Mouse (Mus musculus): ENCODE results near the gene Smim7. TPM values are rescaled to one million over a fixed set of nuclear protein-coding genes. Genes with fewer than 3 reads are reported as not detected.

Gene Smim7
- total and polyA plus RNA-seq, 3 experiments, result 39.3 to 43.6 TPM; not detected in 1

GRCm38 (mm10) chr8:72590198-72590597 is 19.3 kb upstream of the Smim7 start (continued):
- TF ChIP-seq ZKSCAN1 (IDR thresholded peaks at IDR 0.05; ENCODE audit: low read depth, low read length) (no peak), ZNF384 (IDR thresholded peaks at IDR 0.05; ENCODE audit: low read depth, low read length) (no peak), GABPA (IDR thresholded peaks at IDR 0.05; ENCODE audit: low read depth, low read length) (no peak)

- no peaks in the 10 kb centered on the region for H3K9me3 ChIP-seq (replicated peaks; ENCODE audit: insufficient read depth, low read length)
- TF ChIP-seq ZC3H11A (IDR thresholded peaks at IDR 0.05; ENCODE audit: low read depth, low read length) (no peak), POLR2A (IDR thresholded peaks at IDR 0.05; ENCODE audit: control insufficient read depth in 1 of 2, insufficient read depth in 1 of 2, low read depth in 1 of 2, low read length in 2 of 2, poor library complexity in 1 of 2) (no peak), NRF1 (IDR thresholded peaks at IDR 0.05; ENCODE audit: insufficient read depth, low read depth, low read length, poor library complexity, severe bottlenecking) (no peak), ETS1 (IDR thresholded peaks at IDR 0.05; ENCODE audit: low read depth, low read length) (no peak), HCFC1 (IDR thresholded peaks at IDR 0.05; ENCODE audit: low read depth, low read length) (no peak), POLR2AphosphoS2 (IDR thresholded peaks at IDR 0.05; ENCODE audit: low read length) (no peak), MYC (IDR thresholded peaks at IDR 0.05; ENCODE audit: low read depth, low read length) (no peak), UBTF (IDR thresholded peaks at IDR 0.05; ENCODE audit: borderline replicate concordance, insufficient read depth, low read depth, low read length) (no peak), JUND (IDR thresholded peaks at IDR 0.05; ENCODE audit: low read depth, low read length) (no peak), RAD21 (IDR thresholded peaks at IDR 0.05; ENCODE audit: low read depth, low read length) (no peak), MAFK (IDR thresholded peaks at IDR 0.05; ENCODE audit: borderline replicate concordance, low read depth, low read length) (no peak), ELF1 (IDR thresholded peaks at IDR 0.05; ENCODE audit: low read depth, low read length) (no peak), USF1 (IDR thresholded peaks at IDR 0.05; ENCODE audit: low read depth, low read length) (no peak), KAT2A (conservative IDR thresholded peaks at IDR 0.05; ENCODE audit: low read depth, low read length) (no peak), TBP (IDR thresholded peaks at IDR 0.05; ENCODE audit: low read depth, low read length) (no peak), TCF12 (IDR thresholded peaks at IDR 0.05; ENCODE audit: low read depth, low read length) (no peak)
- no peak overlapping the region for H3K9ac ChIP-seq (ENCODE audit: control insufficient read depth, low read depth, low read length, poor library complexity, severe bottlenecking)
- no peaks in the 10 kb centered on the region for H3K36me3 ChIP-seq (ENCODE audit: control insufficient read depth in 1 of 2, insufficient read depth in 2 of 2, low read length in 2 of 2)
- H3K4me1 ChIP-seq (ENCODE audit: control insufficient read depth in 1 of 2, insufficient read depth in 2 of 2, low read length in 2 of 2), result no peaks in the 10 kb centered on the region
- no peaks in the 10 kb centered on the region for H3K27me3 ChIP-seq (ENCODE audit: control insufficient read depth in 1 of 2, insufficient read depth in 2 of 2, low read length in 2 of 2)
- H3K4me3 ChIP-seq (ENCODE audit: control insufficient read depth in 1 of 2, insufficient read depth in 1 of 2, low read depth in 2 of 2, low read length in 2 of 2), result no peak overlapping the region
- DNase-seq (ENCODE audit: low read depth, low spot score), result no peak
- no peaks in the 10 kb centered on the region for H3K79me2 ChIP-seq (ENCODE audit: control insufficient read depth, insufficient read depth, low read length, poor library complexity)
- no peak overlapping the region for H3K27ac ChIP-seq (ENCODE audit: control insufficient read depth, low read depth, low read length)
These were observed 18.4 kb upstream of the Smim7 start for GRCm38 (mm10) chr8:72589286-72589685.

- no peak overlapping the region for H3K4me3 ChIP-seq (ENCODE audit: control insufficient read depth in 1 of 2, insufficient read depth in 1 of 2, low read depth in 2 of 2, low read length in 2 of 2)
- H3K36me3 ChIP-seq (ENCODE audit: control insufficient read depth in 1 of 2, insufficient read depth in 2 of 2, low read length in 2 of 2), result no peaks in the 10 kb centered on the region
- H3K4me1 ChIP-seq (ENCODE audit: control insufficient read depth in 1 of 2, insufficient read depth in 2 of 2, low read length in 2 of 2), result no peaks in the 10 kb centered on the region
- H3K79me2 ChIP-seq (ENCODE audit: control insufficient read depth, insufficient read depth, low read length, poor library complexity), result no peaks in the 10 kb centered on the region
- DNase-seq (ENCODE audit: low read depth, low spot score), result no peak
- TF ChIP-seq USF1 (IDR thresholded peaks at IDR 0.05; ENCODE audit: low read depth, low read length) (no peak), MAX (IDR thresholded peaks at IDR 0.05; ENCODE audit: low read length) (no peak), KAT2A (conservative IDR thresholded peaks at IDR 0.05; ENCODE audit: low read depth, low read length) (no peak), ELF1 (IDR thresholded peaks at IDR 0.05; ENCODE audit: low read depth, low read length) (no peak), TAL1 (IDR thresholded peaks at IDR 0.05; ENCODE audit: low read length) (no peak), ZNF384 (IDR thresholded peaks at IDR 0.05; ENCODE audit: low read depth, low read length) (no peak), CHD1 (IDR thresholded peaks at IDR 0.05; ENCODE audit: low read depth, low read length) (no peak), MEF2A (IDR thresholded peaks at IDR 0.05; ENCODE audit: extremely low read depth, insufficient replicate concordance, low read depth, low read length, poor library complexity, severe bottlenecking) (no peak), E2F4 (IDR thresholded peaks at IDR 0.05; ENCODE audit: borderline replicate concordance, low read depth, low read length) (no peak), TBP (IDR thresholded peaks at IDR 0.05; ENCODE audit: low read depth, low read length) (no peak), JUND (IDR thresholded peaks at IDR 0.05; ENCODE audit: low read depth, low read length) (no peak), POLR2AphosphoS5 (IDR thresholded peaks at IDR 0.05; ENCODE audit: borderline replicate concordance, low read depth, low read length) (no peak), UBTF (IDR thresholded peaks at IDR 0.05; ENCODE audit: borderline replicate concordance, insufficient read depth, low read depth, low read length) (no peak), ETS1 (IDR thresholded peaks at IDR 0.05; ENCODE audit: low read depth, low read length) (no peak), ZC3H11A (IDR thresholded peaks at IDR 0.05; ENCODE audit: low read depth, low read length) (no peak)
- no peak overlapping the region for H3K27ac ChIP-seq (ENCODE audit: control insufficient read depth, low read depth, low read length)
- no peaks in the 10 kb centered on the region for H3K9me3 ChIP-seq (replicated peaks; ENCODE audit: insufficient read depth, low read length)
- no peak overlapping the region for H3K9ac ChIP-seq (ENCODE audit: control insufficient read depth, low read depth, low read length, poor library complexity, severe bottlenecking)
- H3K27me3 ChIP-seq (ENCODE audit: control insufficient read depth in 1 of 2, insufficient read depth in 2 of 2, low read length in 2 of 2), result no peaks in the 10 kb centered on the region
These were observed 18.0 kb upstream of the Smim7 start for GRCm38 (mm10) chr8:72588865-72589264.

Data from MEL (cell line).